Mouse (Mus musculus): Measurements from ENCODE around the gene Zfp57. TPM values are rescaled to one million over a fixed set of nuclear protein-coding genes. Genes with fewer than 3 reads are reported as not detected.

Zfp57 gene
- polyA plus RNA-seq, 1 experiment from 2014 or later = 236 TPM

GRCm38 (mm10) chr17:37028683-37029120 is 27.7 kb downstream of the Zfp57 start:
- Histone ChIP-seq H3K36me3 (replicated peaks; ENCODE audit: control insufficient read depth, insufficient read depth) (no peaks in the 10 kb centered on the region), H3K4me2 (replicated peaks) (peak overlapping the region; percentile 52), H3K9ac (peak overlapping the region; percentile 70), H3K27me3 (ENCODE audit: control insufficient read depth, insufficient read depth, low read length) (no peaks in the 10 kb centered on the region), H3K9me3 (ENCODE audit: control insufficient read depth, low read length) (no peaks in the 10 kb centered on the region), H3K4me3 (replicated peaks; ENCODE audit: low read length) (peak overlapping the region; percentile 26), H3K27ac (peak overlapping the region; percentile 97), H3K4me1 (replicated peaks; ENCODE audit: control insufficient read depth, insufficient read depth, low read length) (peaks cover 7% of the 10 kb centered on the region; the same call in 1 of the 2 replicates)
- WGBS = under 1% methylated on average over 14 of the region's 14 CpGs
- DNase-seq (ENCODE audit: low spot score) (peak; percentile 99), ATAC-seq (ENCODE audit: low FRiP score) (peak; percentile 99)

- DNase-seq (ENCODE audit: low spot score) (no peak), ATAC-seq (ENCODE audit: low FRiP score) (peak; percentile 17; the same call in 1 of the 2 replicates)
- no peaks in the 10 kb centered on the region for H3K36me3 ChIP-seq (replicated peaks; ENCODE audit: control insufficient read depth, insufficient read depth)
- H3K4me3 ChIP-seq (replicated peaks; ENCODE audit: low read length) = peak overlapping the region; percentile 26
- peak overlapping the region; percentile 97 for H3K27ac ChIP-seq
- H3K4me2 ChIP-seq (replicated peaks) = peak overlapping the region; percentile 52
- peak overlapping the region; percentile 70 for H3K9ac ChIP-seq
- 70% methylated on average over 8 of the region's 8 CpGs for WGBS
- peaks cover 7% of the 10 kb centered on the region; the same call in 1 of the 2 replicates for H3K4me1 ChIP-seq (replicated peaks; ENCODE audit: control insufficient read depth, insufficient read depth, low read length)
- no peaks in the 10 kb centered on the region for H3K9me3 ChIP-seq (ENCODE audit: control insufficient read depth, low read length)
- no peaks in the 10 kb centered on the region for H3K27me3 ChIP-seq (ENCODE audit: control insufficient read depth, insufficient read depth, low read length)
Measured at GRCm38 (mm10) chr17:37029162-37029561, 28.2 kb downstream of the Zfp57 start.

- H3K36me3 ChIP-seq (replicated peaks; ENCODE audit: control insufficient read depth, insufficient read depth) = no peaks in the 10 kb centered on the region
- no peak overlapping the region for H3K9ac ChIP-seq
- H3K27me3 ChIP-seq (ENCODE audit: control insufficient read depth, insufficient read depth, low read length) = no peaks in the 10 kb centered on the region
- no peak overlapping the region for H3K27ac ChIP-seq
- no peak overlapping the region for H3K4me2 ChIP-seq (replicated peaks)
- DNase-seq (ENCODE audit: low spot score) = no peak
- H3K4me1 ChIP-seq (replicated peaks; ENCODE audit: control insufficient read depth, insufficient read depth, low read length) = no peaks in the 10 kb centered on the region
- no peak for ATAC-seq (ENCODE audit: low FRiP score)
- no peaks in the 10 kb centered on the region for H3K9me3 ChIP-seq (ENCODE audit: control insufficient read depth, low read length)
- 86% methylated on average over 2 of the region's 2 CpGs for whole genome bisulfite sequencing
- no peak overlapping the region for H3K4me3 ChIP-seq (replicated peaks; ENCODE audit: low read length)
Measured at GRCm38 (mm10) chr17:37039127-37039894, 38.3 kb downstream of the Zfp57 start.

- DNase-seq (ENCODE audit: low spot score) (no peak), ATAC-seq (ENCODE audit: low FRiP score) (no peak)
- no peaks in the 10 kb centered on the region for H3K27me3 ChIP-seq (ENCODE audit: control insufficient read depth, insufficient read depth, low read length)
- H3K4me2 ChIP-seq (replicated peaks) = peak overlapping the region; percentile 89
- no peaks in the 10 kb centered on the region; the same call in 1 of the 2 replicates for H3K36me3 ChIP-seq (replicated peaks; ENCODE audit: control insufficient read depth, insufficient read depth)
- H3K4me3 ChIP-seq (replicated peaks; ENCODE audit: low read length) = peak overlapping the region; percentile 96
- peak overlapping the region; percentile 99 for H3K9ac ChIP-seq
- WGBS = 83% methylated on average over 7 of the region's 7 CpGs
- peaks cover 30% of the 10 kb centered on the region for H3K4me1 ChIP-seq (replicated peaks; ENCODE audit: control insufficient read depth, insufficient read depth, low read length)
- H3K27ac ChIP-seq = peak overlapping the region; percentile 97
- no peaks in the 10 kb centered on the region for H3K9me3 ChIP-seq (ENCODE audit: control insufficient read depth, low read length)
Measured at GRCm38 (mm10) chr17:37044651-37045244, 43.8 kb downstream of the Zfp57 start.

DNA sequence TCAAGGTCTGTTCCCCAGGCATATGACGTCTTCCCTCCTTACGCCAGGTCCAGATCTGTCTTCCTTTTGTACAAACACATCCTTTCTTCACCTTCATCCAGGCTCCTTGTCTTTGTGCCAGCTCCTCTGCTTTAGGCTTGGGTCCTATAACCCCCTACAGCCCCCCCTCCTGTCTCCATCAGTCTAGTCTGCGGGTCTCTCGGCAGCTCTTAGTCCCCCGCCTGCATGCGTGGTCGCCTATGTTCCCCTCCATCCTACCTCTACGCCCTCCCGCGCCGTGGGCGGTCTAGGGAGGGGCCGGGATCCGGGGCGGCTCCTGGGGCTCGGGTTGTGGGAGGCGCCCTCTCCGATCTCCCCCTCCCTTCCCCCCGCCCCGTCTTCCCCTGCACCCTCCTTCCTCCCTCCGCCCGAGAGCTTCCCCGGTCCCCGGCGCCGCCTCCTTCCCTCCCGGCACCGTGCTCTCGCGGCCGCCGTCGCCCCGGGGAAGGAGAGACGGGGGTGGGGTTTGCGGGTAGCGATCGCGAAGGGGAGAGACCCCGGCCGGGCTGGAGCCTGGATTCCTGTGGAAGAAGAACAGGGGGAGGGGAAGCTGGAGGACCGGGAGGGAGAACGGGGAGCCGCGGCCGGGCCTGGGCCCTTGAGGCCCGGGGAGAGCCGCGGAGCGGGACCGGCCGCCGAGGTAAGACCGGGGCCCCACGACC is 44.8 kb downstream of the Zfp57 start, which contains the start of gene Gabbr1:
Gabbr1 (plus strand) TSS at position 356 of the 701 bp plus-strand sequence.
- peak; percentile 81 for DNase-seq (ENCODE audit: low spot score)
- peak within 1 kb of the TSS; percentile 99 for H3K9ac ChIP-seq
- peak within 1 kb of the TSS; percentile 89 for H3K4me2 ChIP-seq (replicated peaks)
- peak within 1 kb of the TSS; percentile 97 for H3K27ac ChIP-seq
- H3K9me3 ChIP-seq (ENCODE audit: control insufficient read depth, low read length) = no peaks in the 10 kb centered on the region
- ATAC-seq (ENCODE audit: low FRiP score) = peak; percentile 82
- 0% methylated on average over 47 of the region's 55 CpGs for WGBS
- no peaks in the 10 kb centered on the region for H3K27me3 ChIP-seq (ENCODE audit: control insufficient read depth, insufficient read depth, low read length)
- peaks cover 35% of the 10 kb centered on the region for H3K4me1 ChIP-seq (replicated peaks; ENCODE audit: control insufficient read depth, insufficient read depth, low read length)
- peak within 1 kb of the TSS; percentile 96 for H3K4me3 ChIP-seq (replicated peaks; ENCODE audit: low read length)
- no peaks in the 10 kb centered on the region; the same call in 1 of the 2 replicates for H3K36me3 ChIP-seq (replicated peaks; ENCODE audit: control insufficient read depth, insufficient read depth)

- DNase-seq (ENCODE audit: low spot score) (peak; percentile 51), ATAC-seq (ENCODE audit: low FRiP score) (peak; percentile 52)
- Histone ChIP-seq H3K4me1 (replicated peaks; ENCODE audit: control insufficient read depth, insufficient read depth, low read length) (peaks cover 40% of the 10 kb centered on the region), H3K9ac (peak overlapping the region; percentile 99), H3K4me2 (replicated peaks) (peak overlapping the region; percentile 89), H3K27ac (peak overlapping the region; percentile 97), H3K27me3 (ENCODE audit: control insufficient read depth, insufficient read depth, low read length) (no peaks in the 10 kb centered on the region), H3K4me3 (replicated peaks; ENCODE audit: low read length) (peak overlapping the region; percentile 96), H3K36me3 (replicated peaks; ENCODE audit: control insufficient read depth, insufficient read depth) (no peaks in the 10 kb centered on the region; the same call in 1 of the 2 replicates), H3K9me3 (ENCODE audit: control insufficient read depth, low read length) (no peaks in the 10 kb centered on the region)
- WGBS = under 1% methylated on average over 31 of the region's 58 CpGs
Measured at GRCm38 (mm10) chr17:37046312-37047112, 45.5 kb downstream of the Zfp57 start.

DNA sequence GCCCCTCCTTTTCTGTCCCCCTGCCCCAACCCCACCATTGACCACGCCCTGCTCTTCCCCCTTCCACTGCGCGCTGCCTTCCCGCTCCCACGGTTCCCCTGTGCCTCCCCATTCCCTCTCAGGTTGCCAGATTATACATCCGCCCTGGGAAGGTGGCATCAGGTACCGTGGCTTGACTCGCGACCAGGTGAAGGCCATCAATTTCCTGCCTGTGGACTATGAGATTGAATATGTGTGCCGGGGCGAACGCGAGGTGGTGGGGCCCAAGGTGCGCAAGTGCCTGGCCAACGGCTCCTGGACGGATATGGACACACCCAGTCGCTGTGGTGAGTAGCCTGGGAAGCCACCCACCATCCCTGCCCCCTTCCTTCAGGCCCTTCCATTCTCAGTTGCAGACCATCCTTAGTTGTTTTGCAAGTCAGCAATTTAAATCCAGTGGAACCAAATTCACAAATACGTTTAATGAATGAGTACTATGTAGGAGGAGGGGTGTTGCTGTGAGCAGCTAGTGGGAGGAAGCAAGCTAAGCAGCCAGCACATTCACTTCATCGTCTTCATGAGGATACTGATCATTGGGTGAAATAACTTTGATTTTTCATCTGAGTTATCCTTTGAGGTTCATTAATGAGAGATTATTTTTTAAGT is 46.5 kb downstream of the Zfp57 start:
- Histone ChIP-seq H3K4me2 (replicated peaks) (peak overlapping the region; percentile 89), H3K27ac (peak overlapping the region; percentile 97), H3K27me3 (ENCODE audit: control insufficient read depth, insufficient read depth, low read length) (no peaks in the 10 kb centered on the region), H3K4me3 (replicated peaks; ENCODE audit: low read length) (peak overlapping the region; percentile 96), H3K36me3 (replicated peaks; ENCODE audit: control insufficient read depth, insufficient read depth) (no peaks in the 10 kb centered on the region; the same call in 1 of the 2 replicates), H3K9ac (peak overlapping the region; percentile 99), H3K4me1 (replicated peaks; ENCODE audit: control insufficient read depth, insufficient read depth, low read length) (peaks cover 48% of the 10 kb centered on the region), H3K9me3 (ENCODE audit: control insufficient read depth, low read length) (no peaks in the 10 kb centered on the region)
- 15% methylated on average over 19 of the region's 19 CpGs for WGBS
- DNase-seq (ENCODE audit: low spot score) (no peak), ATAC-seq (ENCODE audit: low FRiP score) (no peak)

- Histone ChIP-seq H3K9ac (peak overlapping the region; percentile 99), H3K4me3 (replicated peaks; ENCODE audit: low read length) (peak overlapping the region; percentile 96), H3K36me3 (replicated peaks; ENCODE audit: control insufficient read depth, insufficient read depth) (no peaks in the 10 kb centered on the region; the same call in 1 of the 2 replicates), H3K27ac (peak overlapping the region; percentile 97), H3K4me2 (replicated peaks) (peak overlapping the region; percentile 89), H3K27me3 (ENCODE audit: control insufficient read depth, insufficient read depth, low read length) (no peaks in the 10 kb centered on the region), H3K9me3 (ENCODE audit: control insufficient read depth, low read length) (no peaks in the 10 kb centered on the region), H3K4me1 (replicated peaks; ENCODE audit: control insufficient read depth, insufficient read depth, low read length) (peaks cover 51% of the 10 kb centered on the region)
- ATAC-seq (ENCODE audit: low FRiP score) = no peak
- peak; percentile 67 for DNase-seq (ENCODE audit: low spot score)
- 22% methylated on average over 3 of the region's 3 CpGs for WGBS
Measured at GRCm38 (mm10) chr17:37047981-37048380, 47.0 kb downstream of the Zfp57 start.
